9 mouse cellular contexts compared by ENCODE assay signal in the genomic region with DNA sequence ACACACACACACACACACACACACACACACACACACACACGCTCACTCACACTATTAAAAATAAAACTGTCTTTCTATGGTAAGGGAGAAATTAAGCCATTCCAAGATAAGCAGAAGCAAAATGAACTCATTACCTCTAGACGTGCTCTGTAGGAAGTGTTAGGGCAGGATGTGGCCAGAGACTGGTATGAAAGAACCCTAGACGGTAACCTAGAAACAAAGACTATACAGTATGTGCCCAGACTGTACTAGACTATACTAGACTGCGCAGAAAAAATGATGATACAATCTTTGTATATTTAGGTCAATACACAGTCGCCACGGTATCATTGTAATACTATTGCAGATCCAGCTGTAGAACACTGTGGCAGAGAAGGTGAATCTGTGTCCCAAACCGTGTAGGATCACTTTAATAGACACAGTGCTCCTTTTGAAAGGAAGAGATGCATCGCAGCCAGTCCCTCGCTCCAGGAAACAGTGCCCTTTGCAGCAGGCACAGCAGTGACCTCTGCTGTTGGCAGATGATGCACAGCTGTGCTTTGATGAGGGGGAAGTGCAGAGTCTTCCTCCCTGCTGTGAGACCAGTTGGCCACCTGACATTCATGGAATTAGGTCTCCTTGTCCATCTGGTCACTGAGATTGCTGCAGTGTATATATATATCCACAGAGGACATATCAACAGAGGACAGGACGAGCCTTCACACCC. TPM values are rescaled to one million over a fixed set of nuclear protein-coding genes. Genes with fewer than 3 reads are reported as not detected.
A peak's percentile ranks its signal among the peaks of the same experiment; 100 is the strongest.
DNase-seq lines count a peak whose midpoint lies in the region; ATAC-seq and TF ChIP-seq lines count a peak whose summit lies in the region.
"Had no signal": no experiment of that assay in that cellular context is flagged by ENCODE, and none has a peak within 500 bp of the region (broad histone marks: within the 10 kb centered on the region; RNA-seq: fewer than 3 reads in every experiment).

No protein-coding gene starts in this region.

- peak; percentile 96 for ATAC-seq in CD4-positive, CD25-positive, alpha-beta regulatory T cell, adult 4 months
- ATAC-seq in granulocyte monocyte progenitor cell, adult 5-6 weeks (replicated peaks; ENCODE audit: poor library complexity, severe bottlenecking), result peak; percentile 40

- DNase-seq in gastrocnemius, adult 2 months, result no peak
- no peak for DNase-seq in gastrocnemius, postnatal 25 days
- peak; percentile 80 for DNase-seq in naive thymus-derived CD4-positive, alpha-beta T cell, adult 2 months (ENCODE audit: low read depth)
- no peak for DNase-seq in frontal cortex, adult 2 months (ENCODE audit: extremely low spot score in 1 of 2, low spot score in 1 of 2)
- no peak for DNase-seq in adrenal gland, adult 18-20 months (ENCODE audit: low spot score in 2 of 2)
- DNase-seq in right cerebral cortex, postnatal 25 days, result no peak

- H3K4me3 ChIP-seq in gastrocnemius, adult 2 months, result no peak overlapping the region
- H3K4me3 ChIP-seq: neural tube, embryonic 13.5 days had no signal

- H3K27ac ChIP-seq in gastrocnemius, adult 2 months, result no peak overlapping the region
- H3K27ac ChIP-seq: neural tube, embryonic 13.5 days had no signal

- intact Hi-C loops in gastrocnemius, adult 2 months (cut with DNase I), result no loop called here

- peak; percentile 19; the same call in 1 of the 2 replicates for TF ChIP-seq CTCF in gastrocnemius, adult 2 months (IDR thresholded peaks at IDR 0.05)

RNA-seq across cellular contexts. Expression of a gene that starts 26.1 kb away (rescaled TPM):
- total RNA-seq in gastrocnemius, adult 2 months (2021), result 10 to 100 TPM; 76.7 to 79.4 TPM
- total RNA-seq in gastrocnemius, postnatal 25 days (2021), result 10 to 100 TPM; 65.9 to 71.4 TPM
- 100 to 1,000 TPM; 466 to 576 TPM for polyA plus RNA-seq in CD4-positive, CD25-positive, alpha-beta regulatory T cell, adult 4 months (2017; shearing (Covaris generic))
- total RNA-seq in granulocyte monocyte progenitor cell, adult 5-6 weeks (2014; fragmentation: Nextera tagmentation), result 253 and 308 TPM in 2 replicates
- total RNA-seq in granulocyte monocyte progenitor cell, adult 5-6 weeks (2017), result 268 and 298 TPM in 2 replicates
- polyA plus RNA-seq in frontal cortex, adult 2 months (2012; rRNA removed), result 76.6 and 83.9 TPM in 2 replicates
- 100 to 1,000 TPM; 150 to 191 TPM for total RNA-seq in adrenal gland, adult 18-20 months (2021)

RNA-seq across cellular contexts. Expression of a gene that starts 30.4 kb away (rescaled TPM):
- total RNA-seq in gastrocnemius, adult 2 months (2021), result under 1 TPM; 0.11 to 0.59 TPM
- under 1 TPM in 1 of 2 experiments, not detected in 1; 0.49 TPM for total RNA-seq in gastrocnemius, postnatal 25 days (2021)
- polyA plus RNA-seq in CD4-positive, CD25-positive, alpha-beta regulatory T cell, adult 4 months (2017; shearing (Covaris generic)), result under 1 TPM in 1 of 2 experiments, not detected in 1; 0.39 TPM
- 1.3 TPM in 1 of 2 replicates, not detected in the other for total RNA-seq in granulocyte monocyte progenitor cell, adult 5-6 weeks (2014; fragmentation: Nextera tagmentation)
- total RNA-seq in granulocyte monocyte progenitor cell, adult 5-6 weeks (2017), result not detected in 2 replicates
- 1.2 and 1.3 TPM in 2 replicates for polyA plus RNA-seq in frontal cortex, adult 2 months (2012; rRNA removed)
- 1 to 10 TPM in 1 of 2 experiments, not detected in 1; 2.8 TPM for total RNA-seq in adrenal gland, adult 18-20 months (2021)
